Mouse (Mus musculus) thymus, adult 2 months (tissue): Measurements from ENCODE around the gene Hprt.

ENCODE experiments used
- CTCF ChIP-seq: fragments of 200-500 bp; IDR thresholded peaks from 2 replicates; pipeline ENCODE4 v1.5.1; 2012; ENCODE audit warnings: mild to moderate bottlenecking, control low read depth, low read length, moderate library complexity, borderline replicate concordance; ENCODE audit not compliant: control insufficient read depth, poor library complexity, insufficient read depth; ENCODE audit errors: extremely low read depth
- POLR2A ChIP-seq: fragments of 200-500 bp; IDR thresholded peaks from 2 replicates; pipeline ENCODE4 v1.6.1; 2012; ENCODE audit warnings: mild to moderate bottlenecking, low read length, control low read depth, moderate library complexity; ENCODE audit not compliant: control insufficient read depth, poor library complexity, insufficient read depth; ENCODE audit errors: extremely low read depth

- TF ChIP-seq CTCF (no peak), POLR2A (no peak)
These were observed 6.6 kb upstream of the Hprt start for GRCm38 (mm10) chrX:52981378-52981777.
